Mouse (Mus musculus): ENCODE measurements around the gene Slc51b. TPM values are rescaled to one million over a fixed set of nuclear protein-coding genes. Genes with fewer than 3 reads are reported as not detected.

Gene Slc51b
- polyA plus RNA-seq, 1 experiment from 2014 or later, result not detected

- H3K36me3 ChIP-seq (ENCODE audit: control insufficient read depth, insufficient read depth, low read length), result no peaks in the 10 kb centered on the region
- H3K4me3 ChIP-seq (ENCODE audit: low read depth, low read length), result no peak overlapping the region
- no peaks in the 10 kb centered on the region for H3K27me3 ChIP-seq (replicated peaks; ENCODE audit: control insufficient read depth, insufficient read depth, low read length)
- no peaks in the 10 kb centered on the region for H3K9me3 ChIP-seq (replicated peaks; ENCODE audit: control insufficient read depth, low read length)
- H3K27ac ChIP-seq (ENCODE audit: low read depth, low read length), result no peak overlapping the region
- 49% methylated on average over 3 of the region's 3 CpGs for WGBS
- H3K4me2 ChIP-seq (ENCODE audit: low read length), result no peak overlapping the region
- ATAC-seq, result no peak
- DNase-seq (ENCODE audit: low spot score), result no peak
- no peak overlapping the region for H3K9ac ChIP-seq (ENCODE audit: low read length)
- no peaks in the 10 kb centered on the region for H3K4me1 ChIP-seq (ENCODE audit: control insufficient read depth, insufficient read depth, low read length)
These were observed 1.6 kb upstream of the Slc51b start for GRCm38 (mm10) chr9:65424393-65424792.

GRCm38 (mm10) chr9:65419633-65420032 is 3.1 kb downstream of the Slc51b start:
- no peak overlapping the region for H3K9ac ChIP-seq (ENCODE audit: low read length)
- no peak for ATAC-seq

GRCm38 (mm10) chr9:65417738-65418137 is 5.0 kb downstream of the Slc51b start:
- Histone ChIP-seq H3K27me3 (replicated peaks; ENCODE audit: control insufficient read depth, insufficient read depth, low read length) (no peaks in the 10 kb centered on the region), H3K9me3 (replicated peaks; ENCODE audit: control insufficient read depth, low read length) (no peaks in the 10 kb centered on the region), H3K27ac (ENCODE audit: low read depth, low read length) (no peak overlapping the region), H3K4me1 (ENCODE audit: control insufficient read depth, insufficient read depth, low read length) (no peaks in the 10 kb centered on the region), H3K9ac (ENCODE audit: low read length) (no peak overlapping the region), H3K36me3 (ENCODE audit: control insufficient read depth, insufficient read depth, low read length) (no peaks in the 10 kb centered on the region), H3K4me3 (ENCODE audit: low read depth, low read length) (no peak overlapping the region), H3K4me2 (ENCODE audit: low read length) (no peak overlapping the region)
- ATAC-seq (no peak), DNase-seq (ENCODE audit: low spot score) (peak; percentile 22)
- WGBS, result 39% methylated on average over 3 of the region's 3 CpGs

More at GRCm38 (mm10) chr9:65419633-65420032, 3.1 kb downstream of the Slc51b start:
- H3K36me3 ChIP-seq (ENCODE audit: control insufficient read depth, insufficient read depth, low read length), result no peaks in the 10 kb centered on the region
- DNase-seq (ENCODE audit: low spot score), result no peak
- no peak overlapping the region for H3K4me2 ChIP-seq (ENCODE audit: low read length)
- no peaks in the 10 kb centered on the region for H3K27me3 ChIP-seq (replicated peaks; ENCODE audit: control insufficient read depth, insufficient read depth, low read length)
- 67% methylated on average over 3 of the region's 3 CpGs for WGBS
- H3K27ac ChIP-seq (ENCODE audit: low read depth, low read length), result no peak overlapping the region
- H3K9me3 ChIP-seq (replicated peaks; ENCODE audit: control insufficient read depth, low read length), result no peaks in the 10 kb centered on the region
- no peak overlapping the region for H3K4me3 ChIP-seq (ENCODE audit: low read depth, low read length)
- H3K4me1 ChIP-seq (ENCODE audit: control insufficient read depth, insufficient read depth, low read length), result no peaks in the 10 kb centered on the region

GRCm38 (mm10) chr9:65411326-65411725 is 11.4 kb downstream of the Slc51b start:
- no peak overlapping the region for H3K9ac ChIP-seq (ENCODE audit: low read length)
- H3K27me3 ChIP-seq (replicated peaks; ENCODE audit: control insufficient read depth, insufficient read depth, low read length), result no peaks in the 10 kb centered on the region
- 79% methylated on average over 3 of the region's 3 CpGs for WGBS
- H3K4me1 ChIP-seq (ENCODE audit: control insufficient read depth, insufficient read depth, low read length), result no peaks in the 10 kb centered on the region
- H3K4me2 ChIP-seq (ENCODE audit: low read length), result no peak overlapping the region
- no peak overlapping the region for H3K27ac ChIP-seq (ENCODE audit: low read depth, low read length)
- DNase-seq (ENCODE audit: low spot score) (no peak), ATAC-seq (no peak)
- H3K9me3 ChIP-seq (replicated peaks; ENCODE audit: control insufficient read depth, low read length), result no peaks in the 10 kb centered on the region
- no peak overlapping the region for H3K4me3 ChIP-seq (ENCODE audit: low read depth, low read length)
- no peaks in the 10 kb centered on the region for H3K36me3 ChIP-seq (ENCODE audit: control insufficient read depth, insufficient read depth, low read length)

- Histone ChIP-seq H3K36me3 (ENCODE audit: control insufficient read depth, insufficient read depth, low read length) (no peaks in the 10 kb centered on the region), H3K27ac (ENCODE audit: low read depth, low read length) (no peak overlapping the region), H3K4me3 (ENCODE audit: low read depth, low read length) (no peak overlapping the region), H3K27me3 (replicated peaks; ENCODE audit: control insufficient read depth, insufficient read depth, low read length) (no peaks in the 10 kb centered on the region), H3K4me2 (ENCODE audit: low read length) (no peak overlapping the region), H3K9ac (ENCODE audit: low read length) (no peak overlapping the region), H3K9me3 (replicated peaks; ENCODE audit: control insufficient read depth, low read length) (no peaks in the 10 kb centered on the region), H3K4me1 (ENCODE audit: control insufficient read depth, insufficient read depth, low read length) (no peaks in the 10 kb centered on the region)
- WGBS, result 93% methylated on average over 8 of the region's 8 CpGs
- DNase-seq (ENCODE audit: low spot score) (no peak), ATAC-seq (no peak)
These were observed 12.4 kb downstream of the Slc51b start for GRCm38 (mm10) chr9:65410378-65410777.

GRCm38 (mm10) chr9:65408871-65409295 is 13.9 kb downstream of the Slc51b start:
- no peak overlapping the region for H3K27ac ChIP-seq (ENCODE audit: low read depth, low read length)
- H3K9me3 ChIP-seq (replicated peaks; ENCODE audit: control insufficient read depth, low read length), result no peaks in the 10 kb centered on the region
- ATAC-seq, result no peak
- no peak overlapping the region for H3K4me2 ChIP-seq (ENCODE audit: low read length)
- H3K36me3 ChIP-seq (ENCODE audit: control insufficient read depth, insufficient read depth, low read length), result no peaks in the 10 kb centered on the region
- WGBS, result 78% methylated on average over 5 of the region's 5 CpGs
- no peak overlapping the region for H3K4me3 ChIP-seq (ENCODE audit: low read depth, low read length)
- H3K27me3 ChIP-seq (replicated peaks; ENCODE audit: control insufficient read depth, insufficient read depth, low read length), result no peaks in the 10 kb centered on the region
- no peak for DNase-seq (ENCODE audit: low spot score)
- H3K9ac ChIP-seq (ENCODE audit: low read length), result no peak overlapping the region
- peaks cover 6% of the 10 kb centered on the region; the same call in 1 of the 2 replicates for H3K4me1 ChIP-seq (ENCODE audit: control insufficient read depth, insufficient read depth, low read length)

DNA sequence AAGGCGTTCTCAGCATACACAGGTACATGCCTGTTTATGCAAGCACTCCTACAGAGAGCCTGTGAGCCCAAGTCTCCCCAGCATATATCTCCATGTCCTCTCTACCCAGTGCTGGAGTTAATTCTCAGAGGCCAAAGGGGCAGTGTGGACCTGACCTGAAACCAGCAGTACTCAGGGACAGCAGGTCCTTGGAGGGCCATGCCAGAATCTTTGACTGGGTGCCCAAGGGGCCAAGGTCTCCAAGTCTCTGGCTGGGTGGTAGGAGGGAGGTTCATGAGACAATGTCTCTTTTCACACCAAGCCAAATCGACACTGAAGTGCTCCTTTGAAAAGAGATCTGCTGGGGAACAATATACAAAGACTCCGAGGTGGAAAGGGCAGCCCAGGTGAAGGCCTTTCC is 14.9 kb downstream of the Slc51b start:
- Histone ChIP-seq H3K4me3 (ENCODE audit: low read depth, low read length) (no peak overlapping the region), H3K27me3 (replicated peaks; ENCODE audit: control insufficient read depth, insufficient read depth, low read length) (no peaks in the 10 kb centered on the region), H3K9ac (ENCODE audit: low read length) (no peak overlapping the region), H3K4me2 (ENCODE audit: low read length) (no peak overlapping the region), H3K36me3 (ENCODE audit: control insufficient read depth, insufficient read depth, low read length) (no peaks in the 10 kb centered on the region), H3K4me1 (ENCODE audit: control insufficient read depth, insufficient read depth, low read length) (peaks cover 6% of the 10 kb centered on the region; the same call in 1 of the 2 replicates), H3K27ac (ENCODE audit: low read depth, low read length) (no peak overlapping the region), H3K9me3 (replicated peaks; ENCODE audit: control insufficient read depth, low read length) (no peaks in the 10 kb centered on the region)
- DNase-seq (ENCODE audit: low spot score) (no peak), ATAC-seq (no peak)
- 73% methylated on average over 3 of the region's 3 CpGs for WGBS

GRCm38 (mm10) chr9:65407327-65407726 is 15.4 kb downstream of the Slc51b start:
- H3K9me3 ChIP-seq (replicated peaks; ENCODE audit: control insufficient read depth, low read length), result no peaks in the 10 kb centered on the region
- ATAC-seq, result no peak
- H3K36me3 ChIP-seq (ENCODE audit: control insufficient read depth, insufficient read depth, low read length), result no peaks in the 10 kb centered on the region
- no peak overlapping the region for H3K27ac ChIP-seq (ENCODE audit: low read depth, low read length)
- H3K4me1 ChIP-seq (ENCODE audit: control insufficient read depth, insufficient read depth, low read length), result peaks cover 6% of the 10 kb centered on the region; the same call in 1 of the 2 replicates
- H3K9ac ChIP-seq (ENCODE audit: low read length), result no peak overlapping the region
- H3K27me3 ChIP-seq (replicated peaks; ENCODE audit: control insufficient read depth, insufficient read depth, low read length), result no peaks in the 10 kb centered on the region
- no peak overlapping the region for H3K4me2 ChIP-seq (ENCODE audit: low read length)
- H3K4me3 ChIP-seq (ENCODE audit: low read depth, low read length), result no peak overlapping the region
- 86% methylated on average over 5 of the region's 5 CpGs for WGBS
- no peak for DNase-seq (ENCODE audit: low spot score)

GRCm38 (mm10) chr9:65405184-65405449 is 17.6 kb downstream of the Slc51b start:
- no peak overlapping the region for H3K4me3 ChIP-seq (ENCODE audit: low read depth, low read length)
- ATAC-seq, result no peak
- WGBS, result 83% methylated on average over 2 of the region's 2 CpGs

More at GRCm38 (mm10) chr9:65405184-65405449, 17.6 kb downstream of the Slc51b start:
- Histone ChIP-seq H3K27ac (ENCODE audit: low read depth, low read length) (no peak overlapping the region), H3K27me3 (replicated peaks; ENCODE audit: control insufficient read depth, insufficient read depth, low read length) (no peaks in the 10 kb centered on the region), H3K4me1 (ENCODE audit: control insufficient read depth, insufficient read depth, low read length) (peaks cover 6% of the 10 kb centered on the region; the same call in 1 of the 2 replicates), H3K4me2 (ENCODE audit: low read length) (no peak overlapping the region), H3K36me3 (ENCODE audit: control insufficient read depth, insufficient read depth, low read length) (no peaks in the 10 kb centered on the region), H3K9me3 (replicated peaks; ENCODE audit: control insufficient read depth, low read length) (no peaks in the 10 kb centered on the region), H3K9ac (ENCODE audit: low read length) (no peak overlapping the region)
- no peak for DNase-seq (ENCODE audit: low spot score)

All from forebrain, embryonic 14.5 days (tissue).